Mouse (Mus musculus) ES-Bruce4 (cell line): Measurements from ENCODE around the gene Ctnnd2.

Experiments used
- CTCF ChIP-seq: IDR thresholded peaks from one replicate; pipeline ENCODE4 v1.8.1; 2011; ENCODE audit warnings: low read depth, low read length
- EP300 ChIP-seq: IDR thresholded peaks from 2 replicates; pipeline ENCODE4 v1.6.1; 2011; ENCODE audit warnings: low read depth, low read length; ENCODE audit not compliant: insufficient read depth
- POLR2A ChIP-seq: IDR thresholded peaks from one replicate; pipeline ENCODE4 v1.8.1; 2011; ENCODE audit warnings: low read length; ENCODE audit not compliant: insufficient read depth

GRCm38 (mm10) chr15:30661689-30662422 lies 489.5 kb downstream of the Ctnnd2 start:
- TF ChIP-seq CTCF: no peak
- TF ChIP-seq EP300: no peak
- no peak for TF ChIP-seq POLR2A
